Mouse (Mus musculus) induced T-regulatory cell, adult 2 months (primary cell): ENCODE measurements at regions not wholly inside any gene's neighbourhood (a gene's known extent, or its start where the extent isn't known, plus 50 kb on each side); places are given as distances from the start of the nearest gene placed in this dataset.

Experiments
- DNase-seq: peaks from one replicate; pipeline ENCODE4 v3.0.0-alpha.2; 2012; ENCODE audit warnings: low read depth

- DNase-seq = no peak
These were observed 449.7 kb downstream of the Insc start for GRCm38 (mm10) chr7:115192992-115193761.

- no peak for DNase-seq
These were observed 461.4 kb downstream of the Insc start for GRCm38 (mm10) chr7:115204916-115205315.

GRCm38 (mm10) chr7:115206479-115207134 is 463.1 kb downstream of the Insc start:
- DNase-seq = no peak

- no peak for DNase-seq
These were observed 465.3 kb downstream of the Insc start for GRCm38 (mm10) chr7:115208781-115209180.

GRCm38 (mm10) chr7:115210012-115210411 is 466.5 kb downstream of the Insc start:
- DNase-seq = no peak

GRCm38 (mm10) chr7:115216838-115217237 is 473.3 kb downstream of the Insc start:
- DNase-seq = peak; percentile 73

- no peak for DNase-seq
These were observed 473.8 kb downstream of the Insc start for GRCm38 (mm10) chr7:115217255-115217654.

- DNase-seq = no peak
These were observed 474.2 kb downstream of the Insc start for GRCm38 (mm10) chr7:115217712-115218111.

- no peak for DNase-seq
These were observed 475.2 kb downstream of the Insc start for GRCm38 (mm10) chr7:115218596-115219180.

GRCm38 (mm10) chr7:115222642-115223041 is 479.1 kb downstream of the Insc start:
- DNase-seq = no peak

- DNase-seq = no peak
These were observed 487.0 kb downstream of the Insc start for GRCm38 (mm10) chr7:115230525-115230924.

- no peak for DNase-seq
These were observed 490.4 kb downstream of the Insc start for GRCm38 (mm10) chr7:115233850-115234436.

- DNase-seq = no peak
These were observed 493.6 kb downstream of the Insc start for GRCm38 (mm10) chr7:115237131-115237530.

GRCm38 (mm10) chr7:115251591-115252369 is 508.3 kb downstream of the Insc start:
- DNase-seq = no peak

GRCm38 (mm10) chr7:115252370-115252750 is 508.9 kb downstream of the Insc start:
- DNase-seq = no peak

GRCm38 (mm10) chr7:115258626-115259025 is 515.1 kb downstream of the Insc start:
- DNase-seq = no peak

- no peak for DNase-seq
These were observed 519.6 kb downstream of the Insc start for GRCm38 (mm10) chr7:115263082-115263481.

GRCm38 (mm10) chr7:115266141-115266540 is 522.6 kb downstream of the Insc start:
- no peak for DNase-seq

GRCm38 (mm10) chr7:115270803-115271202 is 527.3 kb downstream of the Insc start:
- no peak for DNase-seq

- DNase-seq = no peak
These were observed 531.3 kb downstream of the Insc start for GRCm38 (mm10) chr7:115274836-115275235.

GRCm38 (mm10) chr7:115290801-115291417 is 547.4 kb downstream of the Insc start:
- no peak for DNase-seq
